Mouse (Mus musculus): ENCODE measurements around the gene Gch1. TPM values are rescaled to one million over a fixed set of nuclear protein-coding genes. Genes with fewer than 3 reads are reported as not detected.
"Not testable (repeated sequence)": the region's sequence is repeated elsewhere in the genome, so short reads cannot be mapped to it uniquely, and the experiment has no call there.

Gch1 gene
- total RNA-seq, 2 experiments from 2014 or later, result 1.6 to 2.0 TPM

DNA sequence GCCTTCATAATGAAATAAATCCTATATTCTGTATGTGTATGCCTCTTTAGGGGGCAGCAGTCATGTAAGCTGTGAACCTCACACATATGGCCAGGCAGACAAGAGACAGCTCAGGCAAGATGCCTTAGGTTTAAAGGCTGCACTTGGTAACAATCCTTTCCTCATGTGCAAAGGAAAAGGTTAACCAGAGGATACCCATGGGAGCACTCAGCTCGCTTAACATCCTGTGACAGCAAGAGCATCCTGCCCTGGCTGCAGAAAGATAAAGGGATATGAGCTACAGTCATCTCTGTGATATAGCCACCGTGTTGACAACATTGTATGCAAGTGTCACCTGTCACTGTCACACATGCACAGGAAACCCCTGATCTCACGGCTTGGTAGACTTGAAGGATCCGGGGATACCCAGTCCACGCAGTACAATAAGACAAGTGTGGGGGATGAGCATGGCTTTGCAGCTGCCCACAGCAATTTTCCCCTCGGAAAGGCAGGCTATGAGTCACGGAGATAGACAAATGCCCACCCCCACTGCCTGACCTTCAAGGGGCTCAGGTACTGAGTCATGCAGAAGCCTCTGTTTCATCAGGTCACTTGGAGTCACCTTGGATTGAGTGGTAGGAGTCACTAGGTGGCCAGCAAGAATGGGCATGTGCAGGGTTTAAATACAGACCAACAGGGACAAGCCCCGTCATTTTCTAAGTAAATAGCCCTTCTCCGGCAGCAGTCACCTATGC is 19.4 kb downstream of the Gch1 start:
- DNase-seq (ENCODE audit: low spot score in 2 of 2), result no peak

DNA sequence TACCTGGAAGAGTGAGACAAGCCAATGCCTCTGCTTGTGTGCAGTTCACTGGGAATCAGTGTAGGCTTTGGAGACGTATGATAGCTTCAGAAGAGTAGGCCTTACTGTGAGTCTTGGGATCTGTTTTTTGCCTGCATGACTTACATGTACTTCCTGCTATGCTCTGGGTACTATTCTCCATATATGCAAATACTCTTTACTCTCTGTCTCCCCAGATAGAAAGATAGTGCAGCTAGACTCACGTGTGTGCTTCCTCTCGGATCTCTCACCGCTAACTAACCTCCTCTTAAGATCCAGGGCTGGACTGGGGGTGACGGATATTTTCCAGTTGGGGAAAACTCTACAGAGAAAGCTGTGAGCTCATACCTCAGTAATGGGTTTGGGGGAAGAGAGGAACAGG is 23.5 kb downstream of the Gch1 start:
- DNase-seq (ENCODE audit: low spot score in 2 of 2), result no peak

DNA sequence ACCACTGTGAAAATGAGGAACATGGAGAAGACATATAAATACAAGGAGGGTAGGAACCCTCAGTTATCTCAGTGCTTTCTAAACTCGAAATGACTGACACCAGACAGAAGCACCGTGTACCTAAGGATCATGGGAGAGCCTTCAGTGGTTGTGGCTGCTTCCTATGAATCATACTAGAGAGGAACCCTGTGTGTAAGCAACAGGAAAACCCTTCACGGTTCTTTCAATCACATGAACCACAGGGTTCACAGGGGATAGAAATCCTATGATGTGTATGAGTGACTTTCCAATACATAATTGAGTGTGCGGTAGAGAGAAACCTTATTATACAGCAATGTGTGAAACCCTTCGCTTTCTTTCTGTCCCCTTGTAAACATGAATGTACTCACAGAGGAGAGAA is 24.1 kb downstream of the Gch1 start:
- no peak for DNase-seq (ENCODE audit: low spot score in 2 of 2)

DNA sequence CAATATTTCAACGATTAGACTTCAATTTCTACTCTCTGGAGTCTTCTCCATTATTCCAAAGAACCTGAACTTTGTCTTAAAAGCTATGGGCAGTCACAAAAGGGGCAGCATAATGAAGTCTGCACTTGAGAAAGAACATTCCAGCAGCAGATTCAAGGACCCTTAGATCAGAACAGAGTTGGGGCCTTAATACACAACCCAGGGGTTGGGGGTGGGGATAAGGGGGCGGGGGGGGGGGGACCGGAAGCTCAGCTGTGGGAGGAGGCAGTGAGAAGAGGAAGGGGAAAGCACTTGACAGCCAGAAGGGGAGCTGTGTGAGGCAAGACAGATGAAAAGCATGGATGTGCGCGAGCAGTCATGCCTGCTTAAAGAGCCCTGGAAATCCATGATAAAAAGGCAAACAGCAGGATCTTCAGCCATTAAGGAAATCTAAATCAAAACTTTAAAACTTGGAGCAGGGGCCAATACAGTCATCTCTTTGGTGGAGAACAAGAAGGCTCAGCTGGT is 27.2 kb downstream of the Gch1 start:
- DNase-seq (ENCODE audit: low spot score in 2 of 2), result no peak

DNA sequence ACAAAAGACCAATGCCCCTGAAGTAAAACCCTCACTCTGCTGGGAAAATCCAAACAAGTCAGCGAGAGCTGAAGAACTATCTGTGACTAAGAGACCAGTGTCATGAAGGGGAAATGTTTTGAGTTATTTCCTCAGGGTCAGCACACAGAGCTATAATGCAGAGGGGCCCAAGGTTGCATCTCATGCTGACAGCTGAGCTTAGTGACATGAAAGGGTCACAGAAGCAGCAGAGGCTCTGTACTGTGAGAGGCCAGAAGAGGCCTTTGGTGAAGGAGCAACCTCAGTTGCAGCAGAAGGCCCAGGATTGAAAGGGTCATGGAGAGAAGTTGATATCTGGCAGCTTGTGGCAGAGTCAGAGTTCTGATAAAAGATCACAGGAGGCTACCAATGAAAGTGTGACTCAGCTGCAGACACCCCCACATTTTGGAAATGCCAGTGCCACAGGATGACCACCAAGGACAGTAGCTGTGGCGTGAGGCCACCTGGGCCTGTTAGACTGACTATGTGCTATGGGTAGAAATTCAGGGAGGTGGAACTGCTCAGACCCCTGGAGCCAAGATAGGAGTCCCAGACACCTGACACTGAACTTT is 29.1 kb downstream of the Gch1 start:
- no peak for DNase-seq (ENCODE audit: low spot score in 2 of 2)

DNA sequence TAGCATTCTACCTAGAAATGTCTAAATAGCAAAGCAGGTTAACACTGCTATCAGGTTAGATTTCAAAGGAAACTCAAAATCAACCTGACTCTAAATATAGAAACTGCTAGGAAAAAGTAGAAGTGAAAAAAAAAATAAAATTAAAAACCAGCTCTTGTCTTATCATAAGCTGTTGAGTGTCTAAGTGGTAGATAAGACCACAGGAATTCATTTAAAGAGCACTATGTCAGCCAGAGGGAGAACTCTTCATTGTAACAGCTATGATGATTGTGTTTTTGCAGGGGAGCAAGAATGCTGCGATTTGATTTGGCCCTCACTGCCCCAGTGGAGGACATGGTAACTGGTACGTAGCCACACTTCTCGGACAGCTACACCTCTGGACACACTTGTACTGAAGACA is 34.9 kb downstream of the Gch1 start:
- no peak for DNase-seq (ENCODE audit: low spot score in 2 of 2)

DNA sequence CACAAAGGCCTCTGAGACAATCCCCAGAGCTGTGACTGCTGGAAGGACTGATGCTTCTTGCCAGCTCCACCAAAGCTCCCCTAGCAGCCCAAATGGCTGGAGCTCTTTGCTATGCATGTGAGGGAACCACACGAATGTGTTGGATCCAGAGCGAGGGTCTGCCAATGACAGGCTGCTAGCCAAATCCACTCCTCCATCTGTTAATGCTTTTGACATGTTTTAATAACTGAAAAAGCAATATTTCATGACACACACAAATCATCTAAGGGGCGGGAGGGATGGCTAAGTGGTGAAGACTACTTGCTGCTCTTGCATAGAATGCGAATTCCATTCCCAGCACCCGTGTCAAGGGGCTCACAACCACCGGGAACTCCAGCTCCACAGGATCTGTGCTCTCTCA is 37.9 kb downstream of the Gch1 start:
- peak in 1 of 2 experiments; percentile 27 for DNase-seq (ENCODE audit: low spot score in 2 of 2)

DNA sequence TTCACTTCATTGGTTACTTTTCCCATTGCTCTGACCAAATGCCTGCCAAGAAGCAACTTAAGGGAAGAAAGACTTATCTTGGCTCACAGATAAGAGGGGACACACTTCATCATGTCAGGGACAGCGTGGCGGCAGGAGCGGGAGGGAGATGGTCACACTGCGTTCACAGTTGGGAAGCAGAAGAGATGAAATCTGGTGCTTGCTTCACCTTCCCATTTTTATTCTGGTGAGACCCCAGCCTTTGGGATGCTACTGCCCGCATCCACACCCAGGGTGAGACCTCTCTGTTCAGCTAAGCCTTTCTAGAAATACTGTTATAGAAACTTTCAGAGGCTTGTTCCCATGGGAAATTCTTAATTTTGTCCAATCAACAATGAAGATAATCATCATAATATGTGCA is 44.9 kb downstream of the Gch1 start:
- DNase-seq (ENCODE audit: low spot score in 2 of 2), result no peak

DNA sequence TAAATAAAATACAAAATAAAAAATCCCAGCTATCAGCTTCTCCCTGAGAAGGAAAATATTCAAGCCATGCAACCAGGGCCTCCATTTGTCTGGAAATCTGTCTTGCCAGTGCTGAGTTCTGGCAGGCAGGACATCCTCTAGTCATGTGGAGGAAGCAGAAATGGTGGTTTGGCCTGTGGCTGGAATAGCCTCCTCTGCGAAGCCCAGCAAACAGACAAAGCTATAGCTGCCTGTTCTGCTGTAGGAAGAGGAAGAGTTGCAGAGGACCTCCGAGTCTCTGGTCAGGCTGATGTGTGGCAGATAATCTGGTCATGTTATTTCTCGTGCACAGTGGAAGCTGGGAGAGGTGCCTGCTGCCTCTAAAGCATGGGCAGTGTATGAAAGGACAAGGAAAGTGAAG is 50.4 kb downstream of the Gch1 start:
- DNase-seq (ENCODE audit: low spot score in 2 of 2), result no peak

DNA sequence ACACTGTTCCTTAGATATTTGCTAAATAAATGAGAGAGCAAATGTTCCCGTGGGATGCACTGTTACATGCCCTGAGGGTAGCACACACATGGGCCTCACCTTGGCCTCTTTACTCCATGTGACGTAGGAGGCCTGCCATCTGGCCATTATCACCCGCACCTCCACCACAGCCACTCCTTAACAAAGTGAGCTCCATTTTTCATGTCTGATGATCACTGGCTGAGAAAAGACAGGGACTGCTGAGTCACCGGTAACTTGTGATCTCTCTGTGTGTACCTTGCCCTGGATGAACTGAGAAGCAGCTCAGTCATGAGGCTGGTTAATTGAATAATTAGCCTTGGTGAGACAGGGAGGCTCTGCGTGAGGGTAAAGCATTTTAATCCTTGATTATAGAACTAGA is 52.6 kb downstream of the Gch1 start:
- DNase-seq (ENCODE audit: low spot score in 2 of 2), result no peak

DNA sequence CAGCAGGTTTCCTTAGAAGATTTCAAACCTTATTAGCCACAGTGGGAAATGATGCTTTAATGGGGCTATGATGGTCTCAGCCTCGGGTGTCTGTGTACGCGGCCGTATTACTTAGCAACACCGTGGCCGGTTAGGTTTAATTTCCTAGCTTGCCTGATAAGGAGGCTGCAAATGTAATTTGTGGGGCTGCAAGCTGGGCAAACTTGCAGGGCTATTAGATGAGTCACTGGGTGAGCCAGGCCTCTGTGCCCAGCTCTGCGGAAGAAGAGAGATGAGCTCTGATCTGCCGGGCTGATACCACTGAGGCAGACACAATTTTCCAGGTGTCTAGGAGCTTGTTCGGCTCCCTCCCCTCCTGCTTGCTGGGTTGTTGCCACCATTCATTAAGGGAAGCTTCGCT is 55.3 kb downstream of the Gch1 start:
- DNase-seq (ENCODE audit: low spot score in 2 of 2), result no peak

DNA sequence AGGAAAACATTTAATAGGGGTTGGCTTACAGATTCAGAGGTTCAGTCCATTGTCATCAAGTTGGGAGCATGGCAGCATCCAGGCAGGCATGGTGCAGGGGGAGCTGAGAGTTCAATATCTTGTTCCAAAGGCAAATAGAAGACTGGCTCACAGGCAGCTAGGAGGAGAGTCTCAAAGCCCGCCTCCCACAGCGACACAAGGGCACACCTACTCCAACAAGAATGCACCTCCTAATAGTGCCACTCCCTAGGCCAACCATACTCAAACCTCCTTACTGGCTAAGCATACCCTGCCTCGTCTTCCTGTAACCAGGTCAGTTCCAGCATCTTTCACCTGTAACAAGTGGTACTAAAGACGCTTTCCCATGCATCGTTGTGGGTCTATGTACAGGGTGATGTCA is 61.2 kb downstream of the Gch1 start:
- DNase-seq (ENCODE audit: low spot score in 2 of 2), result no peak

DNA sequence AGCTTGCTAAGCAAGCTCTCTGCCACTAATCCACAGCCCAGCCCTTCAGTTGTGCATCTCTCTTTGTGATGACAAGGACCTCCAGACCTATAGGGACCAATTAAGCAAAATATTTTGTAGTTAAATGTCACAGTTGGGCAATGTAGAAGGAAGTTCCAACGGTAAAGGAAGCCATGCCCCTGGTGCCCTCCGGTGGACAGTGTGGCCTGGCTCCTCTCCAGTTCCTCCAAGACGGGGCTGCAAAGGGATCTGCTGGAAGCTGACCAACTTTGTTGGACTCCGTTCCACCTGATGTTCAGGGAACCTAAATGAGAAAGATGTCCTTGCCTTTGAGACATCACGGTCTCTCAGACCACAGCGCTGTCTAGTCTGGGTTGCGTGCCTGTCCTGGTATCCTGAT is 71.7 kb downstream of the Gch1 start:
- DNase-seq (ENCODE audit: low spot score in 2 of 2), result no peak

DNA sequence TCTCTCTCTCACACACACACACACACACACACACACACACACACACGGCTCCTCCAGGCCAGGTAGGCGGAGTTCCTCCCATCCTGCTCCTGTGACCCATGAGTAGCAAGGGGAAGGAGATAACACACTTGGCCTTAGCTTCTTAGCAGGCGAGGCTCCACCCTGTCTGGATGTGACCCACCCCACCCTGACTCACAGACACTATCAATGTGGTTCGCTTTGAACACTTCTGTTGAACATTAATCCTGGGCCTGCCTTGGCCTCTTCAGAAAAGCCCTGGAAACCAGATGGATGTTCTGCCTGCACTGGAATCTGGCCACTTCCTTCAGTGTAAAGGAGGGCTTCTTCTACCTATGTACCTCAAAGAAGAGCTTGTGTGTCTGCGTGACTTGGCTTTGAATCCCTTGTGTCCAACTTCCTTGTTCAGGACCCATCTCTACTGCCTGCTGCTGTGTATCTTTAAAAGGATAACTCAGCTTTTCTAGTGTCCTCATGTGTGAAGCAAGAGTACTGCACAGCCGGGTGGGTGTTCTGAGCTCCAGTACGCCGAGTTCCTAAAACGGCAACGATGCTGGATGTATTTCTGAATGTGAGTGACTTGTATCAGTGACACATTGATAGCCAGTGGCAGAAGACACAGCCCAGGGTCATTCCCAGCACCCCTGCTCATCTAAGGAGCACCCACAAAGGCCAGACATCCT is 73.0 kb downstream of the Gch1 start:
- DNase-seq (ENCODE audit: low spot score in 2 of 2), result no peak

DNA sequence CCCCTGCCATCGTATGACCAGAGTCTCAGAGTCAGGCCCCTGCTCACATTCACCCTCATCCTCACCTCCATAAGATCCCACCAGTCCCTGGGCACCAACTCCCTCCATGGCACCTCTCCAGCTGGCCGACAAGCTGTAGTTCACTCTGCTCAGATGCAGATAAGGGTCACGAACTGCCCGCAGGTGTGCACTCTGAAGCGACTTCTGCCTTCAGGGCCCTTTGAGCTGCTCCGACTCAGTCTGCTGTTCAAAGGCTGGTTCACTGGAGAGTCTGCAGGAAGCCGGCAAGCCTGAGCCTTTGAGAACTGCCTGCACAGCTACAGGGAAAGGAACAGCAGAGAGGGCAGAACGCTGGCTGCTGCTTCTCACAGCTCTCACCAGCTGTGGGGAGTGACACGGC is 74.1 kb downstream of the Gch1 start:
- DNase-seq (ENCODE audit: low spot score in 2 of 2), result no peak

DNA sequence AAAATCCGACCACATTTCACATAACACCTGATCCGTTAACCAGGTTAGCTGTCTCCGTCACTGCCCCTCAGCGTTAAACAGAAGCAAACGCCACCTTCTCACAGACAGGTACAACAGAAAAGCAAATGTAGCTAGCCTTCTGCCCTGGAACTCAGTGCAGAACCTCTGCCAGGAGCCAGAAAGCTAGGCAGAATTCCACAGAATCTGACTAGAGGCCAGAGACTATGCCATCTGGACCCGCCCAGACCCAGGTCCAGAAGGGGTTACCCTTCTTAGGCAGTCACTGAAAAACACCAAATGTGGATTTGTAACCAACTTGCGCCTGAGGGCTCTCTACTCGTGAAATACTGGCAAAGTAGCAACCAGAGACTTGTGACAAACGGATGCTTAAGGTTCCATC is 77.9 kb downstream of the Gch1 start:
- DNase-seq (ENCODE audit: low spot score in 2 of 2), result no peak

DNA sequence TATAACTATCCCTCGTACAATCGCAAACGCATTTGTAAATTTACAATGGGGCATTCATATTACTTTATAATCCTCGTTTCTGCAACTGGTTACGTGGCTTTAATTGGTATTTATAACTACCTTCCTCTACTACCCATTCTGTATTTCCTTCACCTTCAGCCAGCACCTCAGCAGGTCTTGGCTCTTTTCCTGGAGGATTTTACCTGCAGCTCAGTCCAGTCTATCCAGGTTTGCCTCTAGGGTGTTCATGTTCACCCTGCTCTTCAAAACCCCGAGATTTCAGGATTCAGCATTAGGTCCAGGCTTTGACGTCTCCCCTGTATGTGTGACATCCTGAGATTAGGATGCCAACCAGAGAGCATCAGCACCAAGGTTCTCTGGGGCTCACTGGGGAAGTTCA is 78.8 kb downstream of the Gch1 start:
- DNase-seq (ENCODE audit: low spot score in 2 of 2), result not testable (repeated sequence)

DNA sequence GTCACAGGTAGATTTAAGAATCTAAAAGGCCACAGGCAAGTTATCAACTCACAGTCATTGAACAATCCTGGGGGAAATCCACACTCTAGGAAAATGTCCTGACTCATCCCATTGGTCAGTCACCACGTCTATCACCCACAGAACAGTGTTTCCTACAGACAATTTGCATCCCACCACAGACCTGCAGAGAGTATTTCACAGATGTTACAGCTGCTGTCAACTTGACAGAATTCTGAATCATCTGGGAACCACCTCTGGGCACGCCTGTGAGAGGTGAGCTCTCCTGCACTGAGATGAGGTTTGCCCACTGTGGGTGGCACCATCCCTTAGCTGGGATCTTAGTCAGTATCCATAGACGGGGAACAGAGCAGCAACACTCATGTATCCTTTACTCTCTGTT is 81.8 kb downstream of the Gch1 start:
- no peak for DNase-seq (ENCODE audit: low spot score in 2 of 2)

DNA sequence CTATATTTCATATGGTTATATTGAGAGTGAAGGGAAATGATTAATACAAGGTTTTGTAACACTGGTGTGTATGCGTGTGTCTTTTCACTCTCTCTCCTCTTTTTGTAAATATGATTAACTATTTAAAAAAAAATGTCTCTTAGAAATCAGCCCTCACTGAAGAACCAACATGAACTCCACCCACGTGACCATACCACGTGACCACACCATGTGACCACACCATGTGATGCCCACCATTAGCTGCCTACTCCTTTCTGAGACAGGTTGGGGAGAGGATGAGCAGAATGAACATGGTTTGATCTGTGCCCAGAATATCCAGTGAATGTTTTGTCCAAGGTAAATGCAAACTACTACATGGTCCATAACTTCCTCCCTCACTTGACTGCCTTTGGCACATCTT is 83.5 kb downstream of the Gch1 start:
- no peak for DNase-seq (ENCODE audit: low spot score in 2 of 2)

DNA sequence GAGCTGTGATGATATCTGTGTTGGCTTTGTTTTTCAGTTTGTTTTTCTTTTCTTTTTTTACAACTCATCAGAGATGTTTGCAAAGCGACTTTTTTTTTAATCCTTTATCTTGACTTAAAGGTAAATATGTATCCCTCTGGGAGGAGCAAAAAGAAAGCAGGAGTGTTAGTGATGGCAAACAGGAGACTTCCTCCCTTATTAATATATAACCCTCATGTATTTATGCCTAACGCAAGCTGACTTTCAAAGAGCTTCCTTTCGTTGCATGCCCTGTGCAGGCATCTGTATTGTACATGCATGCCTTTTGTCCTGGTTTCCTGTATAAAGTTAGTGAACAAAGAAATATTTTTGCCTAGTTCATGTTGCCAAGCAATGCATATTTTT is 84.0 kb downstream of the Gch1 start:
- DNase-seq (ENCODE audit: low spot score in 2 of 2), result no peak

DNA sequence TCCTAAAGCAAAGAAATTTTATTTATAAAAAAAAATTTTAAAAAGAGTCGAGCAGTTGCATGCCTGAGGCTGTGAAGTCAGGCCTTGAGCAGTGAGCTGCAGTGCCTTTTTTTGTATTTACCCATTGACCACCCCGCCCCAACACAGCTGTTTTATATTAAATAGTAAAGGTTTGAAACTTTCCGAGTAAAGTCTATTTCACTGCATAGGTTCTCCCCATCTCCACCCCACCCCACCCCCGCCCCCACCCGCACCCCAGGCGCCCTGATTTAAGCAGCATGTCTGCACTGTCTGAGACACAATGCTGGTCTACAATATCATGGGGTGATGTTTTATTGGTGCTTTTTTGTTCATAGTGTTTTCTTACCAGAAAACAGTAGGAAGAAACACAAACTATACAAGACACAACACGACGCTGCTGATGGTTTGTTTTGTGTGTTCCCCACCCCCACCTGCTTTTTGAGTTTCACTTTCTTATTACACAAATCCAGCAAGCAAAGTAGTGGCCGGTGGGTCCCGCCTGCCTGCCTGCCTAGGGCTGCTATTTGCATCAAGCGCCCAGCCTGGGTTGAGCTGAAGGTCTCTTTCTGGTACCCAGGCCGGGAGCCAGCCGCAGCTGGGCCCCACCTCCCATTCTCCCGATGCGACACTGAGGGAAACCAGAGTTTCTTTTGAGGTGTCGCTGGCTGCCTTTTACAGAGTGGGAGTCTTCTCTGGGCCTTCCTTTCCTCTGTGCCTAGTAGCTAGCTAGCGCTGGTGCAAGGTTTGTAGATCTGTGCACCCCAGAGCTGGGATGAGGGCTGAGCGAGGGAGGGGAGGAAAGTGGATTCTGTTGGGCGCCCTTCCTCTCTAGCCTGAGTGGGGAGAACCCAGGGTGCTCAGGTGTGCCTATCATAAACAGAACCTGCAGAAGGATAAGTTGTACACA is 84.7 kb downstream of the Gch1 start:
- DNase-seq (ENCODE audit: low spot score in 2 of 2), result no peak
